Mouse (Mus musculus) left cerebral cortex, adult 8-10 months (tissue): ENCODE measurements around the gene Arl4a. TPM values are rescaled to one million over a fixed set of nuclear protein-coding genes. Genes with fewer than 3 reads are reported as not detected.

Source experiments
- DNase-seq, 2 experiments: peaks; one replicate each; pipeline ENCODE4 v3.0.0; 2022; ENCODE audit warnings: low spot score in 2 of 2
- total RNA-seq, 4 experiments: library from RNA; stranded (reverse); gene quantifications; 2 replicates each; pipeline ENCODE4 v1.2.4; 2022

Arl4a gene
- total RNA-seq, 4 experiments from 2014 or later: 39.2 to 44.6 (median 40.7) TPM

GRCm38 (mm10) chr12:40009866-40010265, 28.0 kb downstream of the Arl4a start:
- no peak for DNase-seq

DNA sequence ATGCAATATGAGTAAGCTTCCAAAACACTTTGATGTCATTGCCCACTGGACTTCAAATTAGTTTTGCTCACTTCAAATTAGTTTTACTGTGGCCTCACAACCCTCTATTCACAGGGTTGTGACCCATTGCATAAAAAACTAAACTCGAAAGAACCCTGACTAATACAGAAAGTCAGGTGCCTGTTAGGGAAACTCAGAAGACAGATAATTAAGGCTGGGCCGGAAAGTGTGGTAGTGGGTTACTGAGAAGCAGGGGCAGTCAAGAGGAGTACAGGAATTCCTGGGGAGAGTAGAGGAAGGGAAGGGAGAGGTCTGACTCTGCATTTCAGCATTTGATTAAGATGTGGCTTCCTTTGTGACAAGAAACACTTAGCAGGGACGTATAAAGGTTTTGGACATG, 29.4 kb downstream of the Arl4a start:
- no peak for DNase-seq

DNA sequence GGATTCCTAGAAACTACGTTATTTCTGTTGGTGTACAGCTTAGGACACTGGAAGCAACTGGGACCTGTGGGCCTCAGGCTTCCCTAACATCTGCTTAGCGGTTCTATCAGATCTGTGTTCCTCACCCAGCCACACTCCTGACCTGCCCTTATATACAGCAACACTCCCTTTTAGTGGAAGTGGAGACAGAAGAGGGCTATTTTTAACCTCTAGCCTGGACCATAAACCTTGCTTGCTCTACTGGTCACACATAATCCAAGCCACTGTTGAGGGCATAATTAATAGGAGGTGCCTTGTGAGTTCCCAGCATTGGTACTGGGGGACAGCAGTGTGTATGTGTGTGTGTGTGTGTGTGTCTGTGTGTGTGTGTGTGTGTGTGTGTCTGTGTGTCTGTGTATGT, 33.1 kb downstream of the Arl4a start:
- no peak for DNase-seq

- DNase-seq: no peak
Observed at GRCm38 (mm10) chr12:39998853-39999195, 39.0 kb downstream of the Arl4a start.

- DNase-seq: no peak
Observed at GRCm38 (mm10) chr12:39998070-39998852, 39.6 kb downstream of the Arl4a start.

GRCm38 (mm10) chr12:39997651-39998050, 40.2 kb downstream of the Arl4a start:
- DNase-seq: no peak

- DNase-seq: no peak
Observed at GRCm38 (mm10) chr12:39996015-39996414, 41.8 kb downstream of the Arl4a start.

GRCm38 (mm10) chr12:39995609-39996008, 42.2 kb downstream of the Arl4a start:
- DNase-seq: no peak

- DNase-seq: no peak
Observed at GRCm38 (mm10) chr12:39992767-39993302, 45.0 kb downstream of the Arl4a start.

- DNase-seq: no peak
Observed at GRCm38 (mm10) chr12:39990830-39991780, 46.7 kb downstream of the Arl4a start.

DNA sequence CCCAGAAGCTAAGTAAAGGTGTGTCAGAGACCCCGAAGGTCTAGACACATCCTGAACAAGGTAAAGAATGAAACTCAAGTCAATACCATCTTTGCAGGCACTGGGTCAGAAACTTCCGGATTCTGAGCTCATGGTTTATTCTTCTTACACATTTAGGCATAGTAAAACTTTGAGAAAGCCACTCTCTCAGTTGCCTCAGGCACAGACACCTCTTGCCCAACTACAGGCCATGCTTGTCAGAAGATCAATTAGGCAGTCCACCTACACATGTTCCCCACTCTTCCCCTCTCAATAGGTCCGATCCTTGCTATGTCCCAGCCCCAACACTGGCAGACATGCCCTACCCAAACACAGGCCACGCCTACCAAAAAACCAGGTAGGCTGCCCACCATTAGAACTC, 48.7 kb downstream of the Arl4a start:
- DNase-seq: no peak

DNA sequence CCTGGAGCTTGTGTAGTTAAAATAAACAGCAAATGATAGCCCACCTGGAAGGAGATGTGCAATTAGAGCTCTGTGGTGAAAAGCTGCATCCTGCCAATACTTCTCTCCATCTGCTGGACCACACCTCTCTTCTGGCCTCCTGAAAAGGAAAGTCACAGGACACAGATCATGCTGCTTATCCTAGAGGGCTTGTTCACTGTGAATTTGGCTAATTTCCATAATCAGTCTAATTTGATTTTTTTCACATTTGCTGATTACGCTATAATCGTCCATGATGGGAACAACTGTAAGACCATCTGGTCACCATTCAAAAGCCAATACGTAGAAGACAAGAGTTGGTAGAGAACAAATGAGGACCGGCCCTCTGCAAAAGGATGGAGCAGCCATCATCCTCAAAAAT, 50.6 kb downstream of the Arl4a start:
- no peak for DNase-seq

- DNase-seq: no peak
Observed at GRCm38 (mm10) chr12:39985639-39986038, 52.2 kb downstream of the Arl4a start.

- no peak for DNase-seq
Observed at GRCm38 (mm10) chr12:39979792-39980191, 58.0 kb downstream of the Arl4a start.

DNA sequence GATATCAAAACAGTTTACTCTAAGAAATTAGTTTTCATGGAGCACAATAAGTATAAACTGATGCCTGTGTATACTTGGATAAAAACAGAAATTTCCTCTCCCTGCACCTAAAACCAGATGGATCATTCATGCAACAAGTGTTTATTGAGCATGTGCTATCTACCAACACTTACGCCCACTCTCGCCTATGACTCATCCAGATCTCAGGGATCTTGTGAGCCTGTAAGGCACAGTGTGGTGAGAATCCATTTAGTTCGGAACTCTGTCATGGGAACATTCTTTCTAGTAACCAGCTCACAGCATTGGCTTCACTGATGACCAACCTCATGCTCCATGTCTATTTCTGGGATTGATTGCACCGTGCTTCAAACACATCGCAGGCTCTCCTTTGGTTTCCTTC, 58.8 kb downstream of the Arl4a start:
- DNase-seq: peak in 1 of 2 experiments; percentile 86

GRCm38 (mm10) chr12:39977996-39978590, 59.7 kb downstream of the Arl4a start:
- peak in 1 of 2 experiments; percentile 48 for DNase-seq

- no peak for DNase-seq
Observed at GRCm38 (mm10) chr12:39976426-39976825, 61.4 kb downstream of the Arl4a start.

DNA sequence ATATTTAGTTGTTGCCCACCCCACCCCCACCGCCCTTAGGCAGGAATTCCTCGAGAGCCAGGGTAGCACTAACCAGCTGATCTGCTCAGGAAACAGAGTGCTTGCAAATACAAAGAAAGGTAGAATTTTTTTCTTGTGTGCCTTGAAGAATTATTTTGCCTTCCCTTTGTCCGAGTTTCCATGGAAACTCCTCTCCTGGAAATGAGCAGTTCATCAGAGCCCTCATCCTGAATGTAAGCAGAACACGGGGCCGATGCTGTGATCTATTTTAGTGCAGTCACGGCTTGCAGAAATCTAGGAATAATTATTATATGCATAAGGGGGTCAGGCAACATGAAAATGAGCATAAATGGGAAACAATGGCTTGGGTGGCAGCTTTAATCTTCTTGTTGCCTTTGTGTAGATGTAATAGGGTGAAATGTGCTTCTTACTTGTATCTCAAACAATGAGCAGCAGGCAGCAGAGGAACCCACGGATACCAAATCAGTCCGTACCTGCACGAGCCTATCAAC, 61.9 kb downstream of the Arl4a start:
- peak in 1 of 2 experiments; percentile 28 for DNase-seq

- DNase-seq: no peak
Observed at GRCm38 (mm10) chr12:39974977-39975583, 62.7 kb downstream of the Arl4a start.

- DNase-seq: peak in 1 of 2 experiments; percentile 10
Observed at GRCm38 (mm10) chr12:39974273-39974672, 63.6 kb downstream of the Arl4a start.

GRCm38 (mm10) chr12:39969500-39969899, 68.3 kb downstream of the Arl4a start:
- DNase-seq: no peak
